Comparison of ENCODE assay signal across 10 mouse cellular contexts in genomic region chr10:9272243-9272642, GRCm38 (mm10).
DNase-seq lines count a peak whose midpoint lies in the region; ATAC-seq lines count a peak whose summit lies in the region.
"Had no signal": no experiment of that assay in that cellular context is flagged by ENCODE, and none has a peak within 500 bp of the region (broad histone marks: within the 10 kb centered on the region; RNA-seq: fewer than 3 reads in every experiment).

No protein-coding gene starts in this region.

- no peaks in the 10 kb centered on the region for H3K9me3 ChIP-seq in forebrain, embryonic 16.5 days (ENCODE audit: control insufficient read depth, low read length)
- no peaks in the 10 kb centered on the region for H3K9me3 ChIP-seq in neural tube, embryonic 15.5 days (replicated peaks)

- 0 out of 2 replicates have a peak, but pooled peaks cover 5% of the 10 kb centered on the region for H3K27me3 ChIP-seq in forebrain, embryonic 16.5 days (replicated peaks; ENCODE audit: control insufficient read depth, insufficient read depth, low read length)
- H3K27me3 ChIP-seq in neural tube, embryonic 15.5 days (replicated peaks) = no peaks in the 10 kb centered on the region

- no peaks in the 10 kb centered on the region for H3K36me3 ChIP-seq in forebrain, embryonic 16.5 days (ENCODE audit: control insufficient read depth, insufficient read depth)
- no peaks in the 10 kb centered on the region for H3K36me3 ChIP-seq in neural tube, embryonic 15.5 days
- H3K36me3 ChIP-seq: G1E had no signal

- WGBS in forebrain, embryonic 16.5 days = 5% methylated on average over 5 of the region's 5 CpGs
- 12% methylated on average over 5 of the region's 5 CpGs for WGBS in neural tube, embryonic 15.5 days

- H3K9ac ChIP-seq in forebrain, embryonic 16.5 days (replicated peaks; ENCODE audit: low read depth, low read length) = no peak overlapping the region
- H3K9ac ChIP-seq in neural tube, embryonic 15.5 days (replicated peaks) = no peak overlapping the region

- peak overlapping the region; percentile 37 for H3K4me2 ChIP-seq in forebrain, embryonic 16.5 days (ENCODE audit: low read length)
- peak overlapping the region; percentile 22; the same call in 1 of the 2 replicates for H3K4me2 ChIP-seq in neural tube, embryonic 15.5 days

- peak; percentile 3 for DNase-seq in lung, postnatal 36 days
- DNase-seq in lung, postnatal 10 days = no peak
- DNase-seq in hindlimb bud, embryonic 11.5 days (ENCODE audit: extremely low spot score, low read depth, low spot score) = peak; percentile 42
- DNase-seq in thymus, postnatal 0 days (ENCODE audit: low spot score) = no peak
- no peak for DNase-seq in thymus, postnatal 36 days
- no peak for DNase-seq in liver
- DNase-seq: cerebellum, adult 8-10 months had no signal

- H3K4me3 ChIP-seq in forebrain, embryonic 16.5 days (replicated peaks; ENCODE audit: low read length) = 0 out of 2 replicates have a peak overlapping the region, but pooled peaks have one; percentile 11
- H3K4me3 ChIP-seq in neural tube, embryonic 15.5 days (replicated peaks) = no peak overlapping the region

- peaks cover 10% of the 10 kb centered on the region for H3K4me1 ChIP-seq in forebrain, embryonic 16.5 days (replicated peaks; ENCODE audit: control insufficient read depth, insufficient read depth, low read length)
- H3K4me1 ChIP-seq in neural tube, embryonic 15.5 days = peaks cover 10% of the 10 kb centered on the region

- ATAC-seq in forebrain, embryonic 16.5 days = peak; percentile 95
- ATAC-seq in neural tube, embryonic 15.5 days (ENCODE audit: low FRiP score) = peak; percentile 70

- peak overlapping the region; percentile 66 for H3K27ac ChIP-seq in forebrain, embryonic 16.5 days (ENCODE audit: low read length)
- 0 out of 2 replicates have a peak overlapping the region, but pooled peaks have one; percentile 51 for H3K27ac ChIP-seq in neural tube, embryonic 15.5 days (replicated peaks)

Comparison
In these comparisons a context has a peak if more than half of its experiments do, and no peak if none do; other contexts are left out.
1. DNase-seq: peak in lung, postnatal 36 days (single experiment) and hindlimb bud, embryonic 11.5 days (single experiment); none in lung, postnatal 10 days (single experiment), thymus, postnatal 0 days (single experiment), thymus, postnatal 36 days (0 of 2) and liver (single experiment).